Mouse (Mus musculus) heart, adult 2 months (tissue): ENCODE measurements around the gene Nsun3. TPM values are rescaled to one million over a fixed set of nuclear protein-coding genes. Genes with fewer than 3 reads are reported as not detected.

ENCODE experiments used
- DNase-seq, 2 experiments: peaks; one replicate each; pipeline ENCODE4 v3.0.0; 2021
- H3K27ac ChIP-seq: fragments of 200-600 bp; 2 replicates; pipeline ENCODE4 v1.8.1; 2022
- H3K27me3 ChIP-seq: fragments of 200-500 bp; 2 replicates; pipeline ENCODE4 v1.6.1; 2012; ENCODE audit warnings: mild to moderate bottlenecking, low read length, inconsistent platforms, mixed read lengths; ENCODE audit not compliant: control insufficient read depth, insufficient read depth
- H3K36me3 ChIP-seq: fragments of 200-500 bp; 2 replicates; pipeline ENCODE4 v1.6.1; 2012; ENCODE audit warnings: low read length, inconsistent platforms; ENCODE audit not compliant: control insufficient read depth, insufficient read depth
- H3K4me1 ChIP-seq: fragments of 200-500 bp; 2 replicates; pipeline ENCODE4 v1.6.1; 2011; ENCODE audit warnings: low read length; ENCODE audit not compliant: control insufficient read depth, insufficient read depth
- H3K4me3 ChIP-seq: fragments of 200-600 bp; 2 replicates; pipeline ENCODE4 v1.8.1; 2022
- H3K79me2 ChIP-seq: fragments of 200-500 bp; replicated peaks from 2 replicates; pipeline ENCODE4 v1.6.1; 2012; ENCODE audit warnings: mild to moderate bottlenecking, inconsistent platforms, low read length, moderate library complexity, mixed read lengths; ENCODE audit not compliant: control insufficient read depth, insufficient read depth
- H3K9ac ChIP-seq: fragments of 200-500 bp; 2 replicates; pipeline ENCODE4 v1.6.1; 2012; ENCODE audit warnings: low read depth, mild to moderate bottlenecking, control low read depth, inconsistent platforms, low read length, mixed read lengths
- CTCF ChIP-seq: fragments of 200-600 bp; IDR thresholded peaks from 2 replicates; pipeline ENCODE4 v1.8.1; 2022; ENCODE audit warnings: antibody characterized with exemption, mild to moderate bottlenecking, moderate library complexity
- EP300 ChIP-seq: fragments of 200-500 bp; IDR thresholded peaks from 2 replicates; pipeline ENCODE4 v1.6.1; 2011; ENCODE audit warnings: low read depth, low read length, control low read depth; ENCODE audit not compliant: insufficient read depth
- POLR2A ChIP-seq: fragments of 200-500 bp; IDR thresholded peaks from 2 replicates; pipeline ENCODE4 v1.6.1; 2011; ENCODE audit warnings: mild to moderate bottlenecking, low read depth, low read length, control low read depth; ENCODE audit not compliant: insufficient read depth
- WGBS: fragments of 180-500 bp; shearing (Covaris S2); methylation state at CpG from one replicate; pipeline ENCODE4 v1.1.7; 2018; 5-methylcytosine and 5-hydroxymethylcytosine counted together
- intact Hi-C: fragments of 180-260 bp; cut with DNase I; formaldehyde crosslinking; loops from one replicate; pipeline ENCODE4 v1.15.1; 2025
- polyA plus RNA-seq: library from polyadenylated mRNA; depleted of rRNA; stranded (reverse); fragments of >200 nt; gene quantifications from 2 replicates; pipeline ENCODE4 v1.2.3, GENCODE M21; 2012
- total RNA-seq, 2 experiments: library from RNA; stranded (reverse); gene quantifications; 2 replicates each; pipeline ENCODE4 v1.2.3; 2021

The Nsun3 gene
- total and polyA plus RNA-seq, 3 experiments, result 3.0 to 5.3 (median 3.7) TPM

GRCm38 (mm10) chr16:62822472-62822871 lies 35.9 kb upstream of the Nsun3 start:
- TF ChIP-seq EP300, result no peak
- TF ChIP-seq CTCF, result no peak
- no peak for TF ChIP-seq POLR2A
- intact Hi-C loops, result no loop called here
- Histone ChIP-seq H3K9ac (no peak overlapping the region), H3K79me2 (no peaks in the 10 kb centered on the region), H3K4me3 (no peak overlapping the region), H3K4me1 (no peaks in the 10 kb centered on the region), H3K36me3 (no peaks in the 10 kb centered on the region), H3K27ac (no peak overlapping the region), H3K27me3 (no peaks in the 10 kb centered on the region)
- WGBS, result 95% methylated on average over 6 of the region's 6 CpGs
- no peak for DNase-seq

DNA sequence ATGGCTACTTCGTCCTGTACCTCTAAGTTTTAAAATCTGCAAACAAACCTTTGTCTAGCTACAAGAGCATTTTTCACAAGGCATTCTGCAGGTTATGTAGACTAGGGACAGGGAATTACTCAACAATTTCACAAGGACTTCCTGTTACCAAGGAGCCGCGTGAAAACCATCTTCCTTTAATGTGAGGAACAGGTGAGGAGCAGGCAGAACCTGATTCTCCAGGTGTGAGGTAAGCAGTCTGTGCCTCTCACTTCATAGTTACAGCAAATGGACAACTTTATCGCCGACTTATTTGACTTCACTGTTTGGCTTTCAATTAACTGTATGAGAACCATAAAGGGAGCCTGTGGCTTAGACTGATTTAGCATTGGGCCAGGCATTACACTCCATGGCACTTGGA lies 27.9 kb upstream of the Nsun3 start, which contains the start of gene Stx19:
Gene Stx19, plus strand, starts transcription at position 186 of the 400 bp plus-strand sequence.
- Histone ChIP-seq H3K4me1 (no peaks in the 10 kb centered on the region), H3K27ac (no peak within 1 kb of the TSS), H3K4me3 (no peak within 1 kb of the TSS), H3K36me3 (no peaks in the 10 kb centered on the region), H3K27me3 (no peaks in the 10 kb centered on the region), H3K9ac (no peak within 1 kb of the TSS), H3K79me2 (no peaks in the 10 kb centered on the region)
- WGBS, result 76% methylated on average over 5 of the region's 5 CpGs
- intact Hi-C loops, result no loop called here
- DNase-seq, result no peak
- TF ChIP-seq CTCF, result no peak

- Histone ChIP-seq H3K9ac (no peak overlapping the region), H3K4me1 (no peaks in the 10 kb centered on the region), H3K27me3 (no peaks in the 10 kb centered on the region), H3K79me2 (no peaks in the 10 kb centered on the region), H3K27ac (no peak overlapping the region), H3K4me3 (no peak overlapping the region), H3K36me3 (no peaks in the 10 kb centered on the region)
- TF ChIP-seq EP300 (no peak), CTCF (no peak), POLR2A (no peak)
- 85% methylated on average over 5 of the region's 5 CpGs for WGBS
- intact Hi-C loops, result no loop called here
- no peak for DNase-seq
Observed at GRCm38 (mm10) chr16:62813790-62814189, 27.2 kb upstream of the Nsun3 start.

- no peak overlapping the region for H3K9ac ChIP-seq
- H3K27me3 ChIP-seq, result no peaks in the 10 kb centered on the region
- DNase-seq, result no peak
- 85% methylated on average over 4 of the region's 4 CpGs for WGBS
- intact Hi-C loops, result no loop called here
- no peak overlapping the region for H3K4me3 ChIP-seq
- H3K27ac ChIP-seq, result no peak overlapping the region
- TF ChIP-seq EP300 (no peak), POLR2A (no peak), CTCF (no peak)
- H3K36me3 ChIP-seq, result no peaks in the 10 kb centered on the region
- H3K79me2 ChIP-seq, result no peaks in the 10 kb centered on the region
- peaks cover 2% of the 10 kb centered on the region; the same call in 1 of the 2 replicates for H3K4me1 ChIP-seq
Observed at GRCm38 (mm10) chr16:62810855-62811254, 24.2 kb upstream of the Nsun3 start.

DNA sequence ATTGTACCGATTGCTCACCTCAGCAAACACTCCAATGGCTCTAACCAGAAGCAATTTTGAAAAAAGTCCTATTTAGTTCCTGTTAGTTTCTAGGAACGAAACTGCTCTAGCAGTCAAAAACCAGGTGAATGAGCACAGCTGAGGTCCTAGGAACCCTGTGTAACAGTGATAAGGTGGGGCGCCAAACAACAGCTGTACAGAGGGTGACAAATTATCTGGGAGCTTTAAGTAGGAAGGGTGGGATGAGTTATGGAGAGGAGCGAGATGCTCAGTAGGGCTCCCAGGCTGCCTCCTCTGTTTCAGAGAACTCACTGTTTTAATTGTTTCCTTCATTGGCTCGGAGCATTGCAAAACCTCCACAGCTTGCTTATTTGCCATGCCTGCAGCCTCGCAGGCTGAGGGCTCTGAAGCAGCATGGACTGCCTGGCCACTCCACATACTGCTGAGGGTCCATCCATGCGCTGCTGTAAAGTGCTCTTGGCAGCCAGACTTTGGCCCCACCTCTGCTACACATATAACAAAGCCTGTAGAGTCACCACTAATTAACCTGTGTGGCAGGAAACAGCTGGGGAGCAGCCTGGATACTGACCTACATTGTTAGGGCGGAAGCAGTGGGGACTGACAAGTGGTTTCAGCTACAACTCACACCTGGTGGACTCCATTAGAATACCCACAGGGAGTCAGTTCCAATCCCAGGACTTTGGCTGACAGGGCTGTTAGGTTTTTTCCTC lies 20.8 kb upstream of the Nsun3 start:
- no peak for TF ChIP-seq CTCF
- no peak for TF ChIP-seq POLR2A
- no peak for TF ChIP-seq EP300
- H3K36me3 ChIP-seq, result no peaks in the 10 kb centered on the region
- no peak overlapping the region for H3K27ac ChIP-seq
- H3K79me2 ChIP-seq, result no peaks in the 10 kb centered on the region
- intact Hi-C loops, result no loop called here
- H3K4me3 ChIP-seq, result no peak overlapping the region
- WGBS, result 60% methylated on average over 8 of the region's 8 CpGs
- no peak for DNase-seq
- no peaks in the 10 kb centered on the region for H3K27me3 ChIP-seq
- peaks cover 2% of the 10 kb centered on the region; the same call in 1 of the 2 replicates for H3K4me1 ChIP-seq
- H3K9ac ChIP-seq, result no peak overlapping the region

DNA sequence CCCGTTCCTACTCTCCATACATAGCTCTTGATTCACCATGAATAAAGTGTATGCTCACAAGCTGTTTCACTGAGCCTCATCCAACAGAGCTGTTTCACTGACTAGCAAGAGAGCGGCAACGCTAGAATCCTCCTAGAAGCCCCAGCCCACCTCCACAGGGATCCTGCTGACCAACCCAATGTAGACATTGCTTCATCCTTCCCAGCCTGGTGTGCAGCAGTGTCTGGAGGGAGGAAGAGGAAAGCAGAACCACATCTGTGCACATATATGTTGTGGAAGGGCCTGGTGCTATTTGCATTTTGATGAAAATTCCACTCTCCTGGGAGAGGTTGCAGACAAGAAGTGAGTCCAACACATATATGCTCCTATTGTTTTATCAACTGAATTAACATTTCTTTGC lies 18.0 kb upstream of the Nsun3 start:
- no peak overlapping the region for H3K9ac ChIP-seq
- no peak for DNase-seq
- 96% methylated on average over 3 of the region's 3 CpGs for WGBS
- H3K4me1 ChIP-seq, result peaks cover 2% of the 10 kb centered on the region; the same call in 1 of the 2 replicates
- H3K36me3 ChIP-seq, result no peaks in the 10 kb centered on the region
- intact Hi-C loops, result no loop called here
- H3K27ac ChIP-seq, result no peak overlapping the region
- TF ChIP-seq EP300, result no peak
- no peaks in the 10 kb centered on the region for H3K27me3 ChIP-seq
- H3K79me2 ChIP-seq, result no peaks in the 10 kb centered on the region
- H3K4me3 ChIP-seq, result no peak overlapping the region
